Mouse (Mus musculus) lung, postnatal 4 days (tissue): ENCODE measurements around the gene Gfra4.

Experiments used
- DNase-seq, 2 experiments: peaks; one replicate each; pipeline ENCODE4 v3.0.0; 2021

The Gfra4 gene

GRCm38 (mm10) chr2:131042988-131043387, at the start of gene Gfra4:
Gfra4 (minus strand) TSS chr2:131043088.
- DNase-seq: no peak

GRCm38 (mm10) chr2:131090852-131091251, 48.0 kb upstream of the Gfra4 start:
- peak; percentile 43 to 44 for DNase-seq

DNA sequence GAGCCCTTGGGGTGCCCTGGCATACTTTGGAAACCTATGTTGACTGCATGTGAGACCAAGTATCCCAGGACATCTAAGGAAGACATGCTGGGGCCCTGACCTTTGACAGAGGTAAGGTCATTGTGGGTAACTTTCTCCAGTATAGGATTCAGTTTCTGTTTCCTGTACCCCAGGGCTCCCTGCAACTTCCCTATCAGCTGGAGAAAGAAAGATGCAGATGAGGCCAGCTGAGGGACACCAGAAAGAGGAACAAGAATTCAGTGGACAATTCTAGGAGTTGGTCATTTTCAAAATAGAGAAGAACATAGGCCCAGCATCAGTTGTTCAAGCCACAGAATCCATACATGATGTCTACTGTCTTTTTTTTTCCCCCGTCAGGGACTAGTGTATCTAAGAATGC, 46.7 kb upstream of the Gfra4 start:
- DNase-seq: peak in 1 of 2 experiments; percentile 23

DNA sequence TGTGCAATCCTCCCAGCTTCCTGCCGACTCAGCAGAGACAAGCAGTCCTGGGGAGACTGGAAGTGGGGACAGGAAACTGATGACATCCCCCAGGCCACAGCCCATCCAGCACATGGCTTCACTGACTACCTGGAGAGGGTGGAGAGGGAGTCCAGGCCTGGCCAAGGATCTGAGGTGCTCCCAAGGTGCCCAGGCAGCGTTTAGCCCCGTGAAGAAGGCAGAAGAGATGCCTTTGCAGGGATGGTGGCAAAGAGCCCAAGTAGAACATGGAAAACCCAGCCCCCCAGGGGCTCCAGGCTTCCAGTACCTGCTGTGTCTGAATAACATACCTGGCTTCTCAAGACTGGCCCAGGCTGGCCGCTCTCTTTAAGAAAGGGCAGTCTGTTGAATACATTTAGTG, 45.7 kb upstream of the Gfra4 start:
- peak in 1 of 2 experiments; percentile 22 for DNase-seq

DNA sequence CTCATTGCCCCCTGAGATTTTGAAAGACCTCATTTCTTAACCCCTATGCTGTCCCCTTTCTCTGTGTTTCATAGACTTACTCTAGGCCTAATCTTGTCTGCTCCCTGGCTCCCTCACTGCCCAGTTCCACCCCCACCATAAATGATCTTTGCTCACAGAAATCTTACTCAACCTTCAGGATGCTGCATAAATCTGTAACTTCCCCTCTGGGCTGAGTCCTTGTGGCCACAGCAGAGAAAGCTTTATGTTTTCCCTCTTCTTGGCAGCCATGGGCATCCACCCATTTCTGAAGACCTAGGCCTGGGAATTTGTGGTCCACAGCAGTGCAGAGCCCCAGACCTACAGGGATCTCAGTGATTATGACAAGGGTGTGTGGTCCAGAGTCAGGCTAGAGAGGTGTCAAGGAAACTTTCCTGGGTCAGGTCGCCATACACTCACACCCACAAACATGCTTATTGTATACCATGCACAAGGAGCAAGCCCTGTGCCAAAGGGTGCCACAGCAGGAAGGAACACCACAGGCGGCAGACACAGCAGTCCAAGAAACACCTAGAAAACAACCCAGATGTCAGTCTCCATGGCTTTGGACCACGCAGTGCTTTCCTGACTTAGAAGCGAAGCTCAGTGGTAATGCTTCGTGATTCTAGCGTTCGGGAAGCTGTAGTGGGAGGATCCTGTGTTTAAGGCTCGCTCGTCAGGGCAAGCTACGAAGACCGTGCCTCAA, 43.9 kb upstream of the Gfra4 start, which contains the start of gene Siglec1:
Gene Siglec1, minus strand, starts transcription at position 99 of the 724 bp plus-strand sequence.
- peak; percentile 19 to 31 for DNase-seq

- peak in 1 of 2 experiments; percentile 7 for DNase-seq
Measured at GRCm38 (mm10) chr2:131084206-131084605, 41.3 kb upstream of the Gfra4 start.

DNA sequence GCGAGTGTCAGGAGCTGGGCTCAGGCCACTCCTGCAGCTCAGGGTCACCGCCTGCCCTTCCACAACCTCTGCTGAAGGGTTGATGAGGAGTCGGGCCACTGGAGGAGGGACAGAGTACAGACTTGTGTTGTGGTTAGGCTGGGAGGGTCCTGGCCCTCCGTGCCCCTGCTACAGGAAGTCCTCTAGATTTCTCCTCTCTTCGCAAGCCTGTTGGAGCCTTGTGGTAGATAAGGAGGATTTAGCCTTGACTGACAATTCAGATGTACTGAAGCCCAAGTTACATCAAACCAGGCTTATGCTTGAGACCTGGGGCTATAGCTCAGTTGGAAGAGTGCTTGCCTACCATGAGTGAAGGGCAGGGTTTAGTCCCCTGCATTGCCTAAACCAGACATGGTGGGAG, 37.6 kb upstream of the Gfra4 start:
- no peak for DNase-seq

- DNase-seq: no peak
Measured at GRCm38 (mm10) chr2:131072536-131072935, 29.6 kb upstream of the Gfra4 start.

DNA sequence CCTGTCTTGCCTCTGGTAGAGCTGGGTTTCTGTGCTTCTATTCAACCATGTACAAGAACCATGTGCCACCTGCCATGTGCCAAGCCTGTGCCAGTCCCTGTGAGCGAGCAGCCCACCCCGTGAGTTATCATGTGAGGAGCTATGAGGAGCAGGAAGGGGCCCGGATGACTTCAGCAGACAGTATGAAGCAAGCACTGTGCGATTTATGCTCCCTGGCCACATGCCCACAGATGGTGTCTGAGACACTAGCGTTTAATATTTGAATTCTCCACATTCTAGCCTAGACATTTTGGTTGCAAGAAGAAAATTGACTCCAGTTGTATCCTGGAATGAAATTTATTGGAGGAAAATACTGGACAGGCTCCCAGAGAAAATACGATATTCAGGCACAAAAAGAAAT, 24.6 kb upstream of the Gfra4 start:
- DNase-seq: peak; percentile 47 to 62

DNA sequence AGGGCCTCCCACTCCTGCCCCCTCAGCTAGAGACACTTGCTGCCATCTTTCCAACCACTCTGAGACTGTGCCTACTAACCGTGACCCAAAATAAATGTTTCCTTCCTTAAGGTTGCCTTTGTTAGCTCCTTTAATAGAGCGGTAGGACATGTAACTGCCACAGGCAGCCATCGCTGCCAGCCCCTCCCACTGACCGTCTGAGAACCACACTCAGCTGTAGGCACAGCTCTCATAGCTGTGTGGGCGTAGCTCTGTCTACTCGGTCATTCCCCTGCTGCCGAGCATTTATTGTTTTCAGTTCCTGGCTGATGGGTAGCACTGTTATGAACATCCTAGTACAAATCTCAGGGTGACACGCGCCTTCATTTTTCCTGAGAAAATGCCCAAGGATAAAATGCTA, 23.5 kb upstream of the Gfra4 start:
- peak in 1 of 2 experiments; percentile 17 for DNase-seq

DNA sequence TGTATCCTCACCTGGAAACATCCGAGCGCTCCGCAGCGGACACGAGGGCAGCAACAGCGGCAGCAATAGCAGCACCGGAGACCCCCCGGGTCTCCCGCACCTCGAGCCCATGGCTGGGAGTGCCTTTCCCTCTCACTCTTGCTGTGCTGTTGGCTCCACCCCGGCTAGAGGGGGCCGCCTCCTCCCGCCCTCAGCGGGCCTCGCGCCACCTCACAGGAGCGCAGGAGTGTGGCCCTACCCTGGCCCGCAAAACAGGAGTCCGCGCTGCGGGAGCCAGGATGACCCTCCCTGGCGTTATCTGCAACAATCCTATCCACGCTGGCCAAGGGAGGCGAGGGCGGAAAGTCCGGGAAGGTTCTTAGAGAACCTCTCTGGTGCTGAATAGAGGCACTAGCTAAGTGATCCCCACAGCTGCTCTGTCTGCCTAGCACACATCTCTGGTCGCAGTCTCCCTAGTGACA, 20.5 kb upstream of the Gfra4 start, which contains the start of gene Adam33:
Gene Adam33, minus strand, starts transcription at position 411 of the 461 bp plus-strand sequence.
- DNase-seq: peak; percentile 35 to 47

DNA sequence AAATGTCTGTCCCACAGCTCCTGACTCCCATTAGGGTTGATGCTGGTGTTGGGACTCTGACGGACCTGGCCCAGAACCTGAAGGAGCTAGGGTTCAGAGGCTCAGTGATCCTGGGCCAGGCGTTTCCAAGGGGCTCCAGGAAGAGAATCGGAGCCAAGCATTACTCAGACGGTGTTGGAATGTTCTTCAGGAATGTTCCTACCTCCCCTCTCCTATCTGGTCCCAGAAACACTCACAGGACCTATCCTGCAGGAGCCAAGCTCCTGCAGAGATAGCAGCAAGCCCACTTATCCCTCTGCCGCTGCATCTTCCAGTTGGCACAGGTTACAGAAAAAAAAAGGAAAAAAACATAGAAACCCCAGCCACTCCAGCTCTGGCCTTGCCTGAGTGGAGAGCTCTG, 18.7 kb upstream of the Gfra4 start:
- DNase-seq: no peak

GRCm38 (mm10) chr2:131060784-131061183, 17.9 kb upstream of the Gfra4 start:
- peak in 1 of 2 experiments; percentile 11 for DNase-seq

DNA sequence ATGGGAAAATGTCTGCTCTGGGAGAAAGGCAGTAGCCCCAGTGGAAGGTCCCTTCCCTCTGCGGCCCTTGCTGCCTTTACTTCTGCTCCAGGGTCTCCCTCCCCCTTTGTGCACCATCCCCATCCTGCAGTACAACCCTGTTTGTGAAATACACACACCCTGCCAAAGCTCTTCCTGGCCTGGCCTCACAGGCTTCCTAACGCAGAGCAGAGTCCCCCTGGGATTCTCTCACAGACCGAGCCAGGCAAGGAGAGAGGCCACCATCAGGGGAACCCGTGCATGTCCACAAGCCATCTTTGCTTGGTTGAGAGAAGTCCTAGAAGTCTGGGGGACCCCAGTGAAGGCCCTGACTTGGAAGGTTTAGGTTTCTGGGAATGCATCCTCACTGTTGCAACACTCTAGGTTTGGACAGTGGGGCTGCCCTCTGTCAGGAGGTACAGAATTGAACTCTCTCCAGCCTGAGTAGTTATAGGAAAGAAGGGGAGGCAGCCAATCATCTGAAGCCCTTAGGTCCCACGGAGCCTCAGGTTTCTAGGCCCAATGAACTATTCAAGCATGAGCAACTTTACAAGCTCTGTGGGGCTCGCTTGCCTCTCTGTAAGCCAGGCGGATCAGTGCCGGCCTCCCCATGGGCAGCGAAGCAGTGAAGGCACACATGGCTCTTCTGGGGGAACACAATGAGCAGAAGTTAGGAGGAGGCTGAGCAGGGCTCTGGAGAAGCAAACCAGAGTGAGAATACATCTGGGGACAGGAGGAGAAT, 17.1 kb upstream of the Gfra4 start:
- DNase-seq: peak in 1 of 2 experiments; percentile 39

DNA sequence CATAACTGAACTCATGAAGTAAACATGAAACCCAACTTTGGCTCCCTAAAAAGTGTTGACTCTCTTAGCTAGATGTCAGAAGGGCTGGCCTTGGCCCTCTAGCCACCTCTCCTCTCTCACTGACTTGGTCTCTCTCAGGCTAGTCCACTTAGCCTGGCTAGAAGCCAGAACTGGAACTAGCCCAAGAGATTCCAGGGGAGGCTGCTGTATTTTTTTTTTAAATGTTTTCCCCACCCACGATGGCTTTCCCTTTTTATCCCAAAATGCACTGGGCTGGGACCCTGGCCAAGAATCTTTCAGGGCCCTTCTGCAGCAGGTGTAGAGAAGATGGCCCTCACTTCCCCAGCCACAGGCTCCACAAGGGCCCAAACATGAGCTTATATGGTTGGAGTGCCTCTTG, 16.5 kb upstream of the Gfra4 start:
- DNase-seq: peak; percentile 59 to 69

DNA sequence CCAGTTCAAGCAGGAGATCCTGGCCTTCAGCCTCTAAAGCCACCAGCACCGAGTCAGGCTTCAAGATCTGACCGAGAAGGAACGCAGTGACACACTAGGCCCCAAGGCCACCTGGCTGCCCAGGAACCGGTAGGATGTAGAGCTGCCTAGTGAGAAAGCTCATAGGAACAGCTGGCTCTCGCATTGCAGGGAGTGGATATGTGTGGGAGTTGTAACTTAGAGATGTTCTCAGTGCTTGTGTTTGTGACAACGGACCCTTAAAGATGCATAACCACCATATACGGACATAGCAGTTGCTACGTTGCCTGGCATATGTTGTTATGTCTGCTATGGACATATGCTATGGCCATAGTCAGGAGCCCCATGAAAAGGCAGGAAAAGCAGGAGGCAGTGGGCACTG, 15.8 kb upstream of the Gfra4 start:
- peak in 1 of 2 experiments; percentile 11 for DNase-seq

DNA sequence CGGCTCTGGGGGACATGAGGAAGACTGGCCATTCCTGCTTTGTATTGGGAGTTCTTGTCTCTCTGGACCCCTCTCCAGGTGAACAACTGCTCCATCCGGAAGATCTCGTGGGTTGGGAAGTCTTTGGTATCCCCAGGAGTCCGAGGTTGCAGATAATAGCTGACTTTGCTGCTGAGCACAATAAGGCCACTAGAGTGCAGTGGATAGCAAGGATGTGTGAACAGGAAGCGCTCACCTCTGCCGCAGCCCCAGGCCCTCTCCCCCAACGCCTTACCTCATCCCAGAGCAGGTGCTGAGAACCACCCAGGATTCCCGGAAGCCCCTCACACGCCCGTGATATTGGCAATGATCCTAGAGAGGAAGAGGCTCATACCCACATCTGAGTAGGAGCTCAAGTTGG, 13.3 kb upstream of the Gfra4 start:
- DNase-seq: peak; percentile 21 to 42

DNA sequence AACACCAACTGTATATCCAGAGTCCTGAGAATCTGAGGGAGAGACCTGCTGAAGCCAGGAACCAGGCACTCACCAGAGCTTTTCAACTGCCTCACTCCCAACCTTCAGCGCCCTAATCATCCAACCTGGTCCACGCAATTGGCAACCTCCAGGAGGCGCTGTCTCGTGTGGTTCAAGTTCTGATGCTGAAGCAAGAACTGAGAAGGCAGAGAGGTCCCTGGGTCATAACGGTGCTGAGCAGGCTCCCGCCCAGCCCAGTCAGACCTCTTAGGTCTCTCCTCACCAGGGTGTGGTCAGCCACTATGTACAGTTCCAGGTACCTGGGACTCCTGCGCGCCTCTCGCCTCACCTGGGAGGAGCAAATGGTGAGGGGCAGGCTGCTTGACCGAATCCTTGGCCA, 12.7 kb upstream of the Gfra4 start:
- peak; percentile 58 to 77 for DNase-seq

- no peak for DNase-seq
Measured at GRCm38 (mm10) chr2:131054646-131055264, 11.9 kb upstream of the Gfra4 start.

DNA sequence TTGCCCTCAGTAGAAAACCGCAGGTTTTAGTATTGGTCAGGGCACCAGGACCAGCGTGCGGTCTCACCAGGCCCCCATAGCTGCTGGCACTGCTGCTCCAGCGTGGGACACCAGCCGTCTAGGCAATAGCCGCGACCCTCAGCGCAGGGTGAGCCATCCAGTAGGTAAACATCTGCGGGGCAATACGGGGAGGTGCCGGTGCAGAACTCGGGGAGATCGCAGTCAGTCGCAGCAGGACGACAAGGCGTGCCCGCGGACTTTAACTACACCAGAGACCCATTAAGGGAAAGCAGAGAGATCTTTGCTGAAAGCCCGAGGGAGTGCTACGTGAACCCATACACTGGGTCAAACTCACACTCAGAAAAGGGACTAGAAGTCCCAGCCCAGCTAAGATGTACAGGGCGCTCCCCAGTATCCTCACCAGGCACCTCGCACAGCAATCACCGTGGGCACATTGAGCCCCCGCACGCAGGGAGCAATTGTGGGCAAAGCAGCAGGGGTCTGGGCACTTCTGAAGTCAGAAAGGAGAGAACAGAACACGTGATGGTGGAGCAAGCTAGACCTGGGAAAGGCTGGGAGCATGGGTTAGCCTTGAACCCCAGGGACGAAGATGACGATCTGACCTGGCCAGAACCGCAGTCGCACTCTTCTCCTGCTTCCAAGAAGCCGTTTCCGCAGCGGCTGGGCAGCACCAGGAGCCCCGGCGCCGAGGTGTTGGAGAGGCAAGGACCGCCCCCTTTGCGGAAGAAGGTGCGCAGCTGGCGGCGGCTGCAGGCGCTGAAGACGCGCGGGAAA, 11.2 kb upstream of the Gfra4 start:
- peak in 1 of 2 experiments; percentile 27 for DNase-seq

- DNase-seq: no peak
Measured at GRCm38 (mm10) chr2:131052862-131053418, 10.1 kb upstream of the Gfra4 start.

- no peak for DNase-seq
Measured at GRCm38 (mm10) chr2:131052043-131052442, 9.2 kb upstream of the Gfra4 start.
